Mouse (Mus musculus): ENCODE measurements at regions not wholly inside any gene's neighbourhood (a gene's known extent, or its start where the extent isn't known, plus 50 kb on each side); places are given as distances from the start of the nearest gene placed in this dataset.
A peak's percentile ranks its signal among the peaks of the same experiment; 100 is the strongest.

DNA sequence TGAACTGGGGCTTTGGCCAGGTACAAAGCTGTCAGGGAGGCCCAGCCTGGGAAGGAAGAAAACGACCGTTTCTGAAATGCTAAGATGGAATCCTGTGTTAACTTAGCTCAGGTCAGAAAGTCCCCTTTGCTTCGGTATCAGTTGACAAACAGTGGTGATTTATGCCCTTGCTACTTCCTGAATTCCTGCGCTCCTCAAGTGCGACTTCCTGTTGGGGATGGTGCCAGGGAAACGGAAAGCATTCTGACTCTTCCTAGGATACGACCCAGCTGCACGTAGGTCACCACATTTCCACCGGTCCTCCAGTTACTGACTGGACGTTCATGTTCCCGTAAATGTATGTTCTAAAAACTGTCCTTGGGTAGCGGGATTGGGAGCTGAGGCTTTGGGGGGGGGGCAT lies 161.0 kb downstream of the Hibadh start:
- peak in 1 of 2 experiments; percentile 32 for DNase-seq (ENCODE audit: low spot score in 2 of 2)

- DNase-seq (ENCODE audit: low spot score in 2 of 2), result no peak
Observed at GRCm38 (mm10) chr6:52481975-52482374, 158.2 kb downstream of the Hibadh start.

DNA sequence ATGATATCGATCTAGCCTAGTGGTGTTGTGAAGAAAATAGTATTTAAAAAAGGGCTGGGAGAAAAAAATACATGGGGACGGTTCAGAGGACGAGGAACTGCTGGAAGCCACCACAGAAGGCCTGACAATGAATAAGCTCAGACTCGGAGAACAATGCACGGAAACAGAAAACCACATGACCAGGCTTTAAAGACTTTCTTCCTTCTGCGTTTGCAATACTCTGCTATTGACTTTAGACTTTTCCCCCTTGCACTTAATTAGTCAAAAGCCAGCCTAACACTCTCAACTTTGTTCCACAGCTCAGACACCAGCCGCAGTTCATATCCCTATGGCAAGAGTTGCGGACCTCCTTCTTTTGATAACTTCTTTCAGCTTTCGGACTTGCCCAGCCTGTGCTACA lies 154.0 kb downstream of the Hibadh start:
- DNase-seq (ENCODE audit: low spot score in 2 of 2), result no peak

GRCm38 (mm10) chr6:52486655-52487054 lies 153.5 kb downstream of the Hibadh start:
- no peak for DNase-seq (ENCODE audit: low spot score in 2 of 2)

- DNase-seq (ENCODE audit: low spot score in 2 of 2), result no peak
Observed at GRCm38 (mm10) chr6:52487861-52488260, 152.3 kb downstream of the Hibadh start.

DNA sequence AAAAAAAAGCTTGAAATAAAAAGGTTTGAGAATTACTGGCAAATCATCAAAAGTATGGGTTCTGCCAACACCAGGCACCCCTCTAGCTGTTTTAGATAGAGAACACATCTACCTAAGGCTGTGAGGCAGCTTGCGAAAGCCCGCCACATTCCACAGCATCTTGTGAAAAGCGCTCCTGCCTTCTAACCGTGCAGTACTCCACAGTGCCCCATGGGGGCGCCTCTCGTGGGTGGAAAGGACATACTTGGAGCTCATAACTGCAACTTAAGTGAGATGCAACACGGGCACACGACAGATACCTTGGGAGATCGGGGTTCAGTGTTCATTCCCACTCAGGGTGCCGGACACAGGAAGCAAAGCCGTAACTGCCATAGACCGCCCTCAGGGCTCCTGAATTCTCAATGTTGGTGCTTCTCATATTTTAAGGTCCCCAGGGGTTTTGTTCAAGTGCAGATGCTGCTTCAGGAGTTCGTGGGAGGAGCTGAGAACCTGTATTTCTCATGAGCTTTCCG lies 149.9 kb downstream of the Hibadh start:
- no peak for DNase-seq (ENCODE audit: low spot score in 2 of 2)

- no peak for DNase-seq (ENCODE audit: low spot score in 2 of 2)
Observed at GRCm38 (mm10) chr6:52495301-52495700, 144.9 kb downstream of the Hibadh start.

DNA sequence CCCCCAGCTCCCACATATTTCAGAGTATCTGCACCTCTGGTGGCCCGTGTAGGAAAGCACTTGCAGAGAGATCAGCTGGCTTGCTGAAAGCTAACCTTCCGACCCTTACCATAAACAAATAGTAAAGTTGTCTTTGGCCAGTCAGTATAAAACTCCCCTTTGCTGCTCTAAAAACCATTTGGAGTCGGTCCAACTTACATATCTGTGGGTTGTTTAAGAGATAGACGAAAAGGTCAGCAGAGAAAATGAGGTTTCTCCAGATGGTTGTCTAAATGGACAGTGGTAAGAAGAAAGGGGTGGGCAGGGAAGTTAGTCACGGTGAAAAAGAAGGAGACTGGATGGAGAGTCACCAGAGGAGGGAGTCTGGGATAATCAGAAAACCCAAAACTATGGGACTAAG lies 144.3 kb downstream of the Hibadh start:
- DNase-seq (ENCODE audit: low spot score in 2 of 2), result no peak

All from spleen, postnatal 10 days (tissue).